Mouse (Mus musculus) cerebellum, postnatal 10 days (tissue): ENCODE measurements around the gene Gm20821.
"Not testable (repeated sequence)": the region's sequence is repeated elsewhere in the genome, so short reads cannot be mapped to it uniquely, and the experiment has no call there.

Experiments used
- DNase-seq, 2 experiments: peaks; one replicate each; pipeline ENCODE4 v3.0.0; 2021; ENCODE audit warnings: mixed read lengths in 2 of 2

The Gm20821 gene

DNA sequence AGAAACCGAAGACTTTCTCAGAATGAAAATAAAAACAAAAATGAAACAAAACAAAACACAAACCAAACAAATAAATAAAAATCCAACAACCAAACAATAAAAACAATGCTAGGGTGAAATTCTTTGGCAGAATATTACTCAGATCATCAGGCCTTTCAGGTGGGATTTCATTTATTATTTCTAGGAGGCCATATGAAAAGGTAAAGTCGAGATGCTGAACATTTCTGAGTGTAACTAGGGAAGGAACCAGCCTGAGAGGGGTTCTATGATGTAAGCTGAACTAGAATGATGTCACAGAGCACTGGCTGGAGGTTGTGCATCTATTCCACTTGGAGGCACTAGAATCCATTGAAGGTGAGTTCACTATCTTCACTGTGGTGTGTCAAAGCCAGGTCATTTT is at the start of gene Gm20821:
Gene Gm20821 (plus strand): TSS at position 301 of the 400 bp plus-strand sequence.
- not testable (repeated sequence) for DNase-seq
